Mouse (Mus musculus) myocyte (in vitro differentiated cells): Measurements from ENCODE around the gene Mylip.

Experiments
- CEBPB ChIP-seq: IDR thresholded peaks from 2 replicates; pipeline ENCODE4 v1.6.1; 2011; ENCODE audit warnings: mild to moderate bottlenecking, moderate library complexity; ENCODE audit not compliant: poor library complexity, insufficient read depth, severe bottlenecking
- E2F4 ChIP-seq: IDR thresholded peaks from one replicate; pipeline ENCODE4 v1.6.1; 2011; ENCODE audit warnings: mild to moderate bottlenecking, control low read depth, moderate library complexity; ENCODE audit not compliant: insufficient read depth
- MAX ChIP-seq: IDR thresholded peaks from one replicate; pipeline ENCODE4 v1.6.1; 2011; ENCODE audit warnings: low read depth, mild to moderate bottlenecking, control low read depth
- MYOD1 ChIP-seq, 3 experiments: IDR thresholded peaks; one replicate each; pipeline ENCODE4 v1.6.1; 2011; ENCODE audit warnings: control low read depth in 2 of 3, low read depth in 2 of 3, mild to moderate bottlenecking in 2 of 3, moderate library complexity in 1 of 3; ENCODE audit not compliant: insufficient read length in 2 of 3, control insufficient read depth in 1 of 3
- MYOG ChIP-seq, 3 experiments: IDR thresholded peaks; one replicate each; pipeline ENCODE4 v1.6.1; 2011; ENCODE audit warnings: control low read depth in 2 of 3, low read depth in 2 of 3, mild to moderate bottlenecking in 2 of 3; ENCODE audit not compliant: insufficient read length in 2 of 3, control insufficient read depth in 1 of 3, insufficient read depth in 1 of 3
- POLR2A ChIP-seq: IDR thresholded peaks from one replicate; pipeline ENCODE4 v1.6.1; 2011; ENCODE audit warnings: low read depth, mild to moderate bottlenecking, control low read depth, moderate library complexity; ENCODE audit not compliant: insufficient read length
- POLR2AphosphoS2 ChIP-seq: IDR thresholded peaks from one replicate; pipeline ENCODE4 v1.6.1; 2011; ENCODE audit warnings: low read depth, control low read depth; ENCODE audit not compliant: insufficient read length
- REST ChIP-seq: IDR thresholded peaks from one replicate; pipeline ENCODE4 v1.6.1; 2011; ENCODE audit warnings: mild to moderate bottlenecking, control low read depth, moderate library complexity; ENCODE audit not compliant: insufficient read depth, insufficient read length
- SRF ChIP-seq: IDR thresholded peaks from one replicate; pipeline ENCODE4 v1.6.1; 2011; ENCODE audit warnings: low read depth; ENCODE audit not compliant: control insufficient read depth, insufficient read length
- TCF12 ChIP-seq: IDR thresholded peaks from one replicate; pipeline ENCODE4 v1.6.1; 2011; ENCODE audit warnings: mild to moderate bottlenecking, control low read depth; ENCODE audit not compliant: poor library complexity, insufficient read depth, severe bottlenecking
- TCF3 ChIP-seq: IDR thresholded peaks from one replicate; pipeline ENCODE4 v1.6.1; 2011; ENCODE audit warnings: low read depth, control low read depth; ENCODE audit not compliant: insufficient read length
- USF1 ChIP-seq: IDR thresholded peaks from one replicate; pipeline ENCODE4 v1.6.1; 2011; ENCODE audit warnings: low read depth, mild to moderate bottlenecking, control low read depth, moderate library complexity

- TF ChIP-seq MAX (no peak), E2F4 (no peak), TCF3 (no peak), POLR2A (no peak), USF1 (no peak), POLR2AphosphoS2 (no peak), SRF (no peak), CEBPB (no peak), REST (no peak), MYOG (IDR thresholded peaks at IDR 0.05; ENCODE audit: control insufficient read depth in 1 of 3, insufficient read depth in 1 of 3, insufficient read length in 2 of 3, low read depth in 2 of 3) (no peak), TCF12 (no peak), MYOD1 (IDR thresholded peaks at IDR 0.05; ENCODE audit: control insufficient read depth in 1 of 3, insufficient read length in 2 of 3, low read depth in 2 of 3) (no peak)
These were observed 21.4 kb downstream of the Mylip start for GRCm38 (mm10) chr13:45410936-45411335.
